Mouse (Mus musculus): Measurements from ENCODE around the gene Phldb2.

DNA sequence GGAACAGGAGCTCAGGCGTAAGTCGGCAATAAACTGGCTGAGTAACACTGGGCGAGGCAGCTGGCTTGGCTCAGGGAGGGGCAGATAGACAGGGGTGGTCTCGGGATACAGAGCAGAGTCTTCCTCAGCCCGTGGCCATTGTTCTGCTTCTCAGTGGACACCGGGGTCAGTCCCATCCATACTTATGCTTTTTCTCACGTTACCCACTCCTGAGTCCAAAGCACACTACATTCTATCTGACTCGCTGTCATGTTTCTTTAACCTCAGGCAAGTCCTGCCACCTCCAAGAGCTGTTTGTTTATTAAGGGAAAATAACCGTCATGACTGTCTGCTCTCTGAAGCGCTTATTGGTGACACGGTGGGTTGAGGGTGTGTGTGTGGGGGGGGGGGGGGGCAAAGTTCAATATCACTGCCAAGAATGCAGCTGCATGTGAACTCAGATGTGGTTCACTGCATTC is 8.2 kb downstream of the Phldb2 start:
- TF ChIP-seq CTCF (IDR thresholded peaks at IDR 0.05; ENCODE audit: low read depth) = no peak
- no peak for TF ChIP-seq EP300 (IDR thresholded peaks at IDR 0.05; ENCODE audit: low read depth)
